Mouse (Mus musculus) liver, adult 2 months (tissue): Measurements from ENCODE around the gene Clasrp.

Experiments used
- CTCF ChIP-seq: fragments of 200-500 bp; IDR thresholded peaks from 2 replicates; pipeline ENCODE4 v1.5.1; 2011; ENCODE audit warnings: low read depth, low read length, control low read depth
- POLR2A ChIP-seq: fragments of 200-500 bp; IDR thresholded peaks from 2 replicates; pipeline ENCODE4 v1.6.1; 2011; ENCODE audit warnings: low read length, control low read depth; ENCODE audit not compliant: insufficient read depth; ENCODE audit errors: extremely low read depth

GRCm38 (mm10) chr7:19549394-19549793, 54.9 kb downstream of the Clasrp start:
- TF ChIP-seq POLR2A: no peak
- TF ChIP-seq CTCF: no peak
